Mouse (Mus musculus) small intestine, adult 2 months (tissue): ENCODE measurements around the gene Adcy3.

Experiments used
- CTCF ChIP-seq: fragments of 200-500 bp; IDR thresholded peaks from 2 replicates; pipeline ENCODE4 v1.5.1; 2012; ENCODE audit warnings: low read depth, mild to moderate bottlenecking, control low read depth, inconsistent platforms, low read length, moderate library complexity, mixed read lengths; ENCODE audit not compliant: insufficient replicate concordance, insufficient read length; ENCODE audit errors: extremely low read depth
- POLR2A ChIP-seq: fragments of 200-500 bp; IDR thresholded peaks from 2 replicates; pipeline ENCODE4 v1.6.1; 2012; ENCODE audit warnings: low read depth, mild to moderate bottlenecking, control low read depth, inconsistent platforms, low read length, moderate library complexity

- TF ChIP-seq POLR2A (no peak), CTCF (no peak)
Observed at GRCm38 (mm10) chr12:4202206-4202605, 69.3 kb downstream of the Adcy3 start.
